Mouse (Mus musculus) stomach, postnatal 0 days (tissue): ENCODE measurements around the gene Sec11a.

Experiments used
- CTCF ChIP-seq: IDR thresholded peaks from 2 replicates; pipeline ENCODE4 v1.5.1; 2016; ENCODE audit warnings: antibody characterized with exemption, low read depth, mild to moderate bottlenecking, moderate library complexity
- EP300 ChIP-seq: optimal IDR thresholded peaks from 2 replicates; pipeline ENCODE3; 2016; ENCODE audit warnings: antibody characterized with exemption

DNA sequence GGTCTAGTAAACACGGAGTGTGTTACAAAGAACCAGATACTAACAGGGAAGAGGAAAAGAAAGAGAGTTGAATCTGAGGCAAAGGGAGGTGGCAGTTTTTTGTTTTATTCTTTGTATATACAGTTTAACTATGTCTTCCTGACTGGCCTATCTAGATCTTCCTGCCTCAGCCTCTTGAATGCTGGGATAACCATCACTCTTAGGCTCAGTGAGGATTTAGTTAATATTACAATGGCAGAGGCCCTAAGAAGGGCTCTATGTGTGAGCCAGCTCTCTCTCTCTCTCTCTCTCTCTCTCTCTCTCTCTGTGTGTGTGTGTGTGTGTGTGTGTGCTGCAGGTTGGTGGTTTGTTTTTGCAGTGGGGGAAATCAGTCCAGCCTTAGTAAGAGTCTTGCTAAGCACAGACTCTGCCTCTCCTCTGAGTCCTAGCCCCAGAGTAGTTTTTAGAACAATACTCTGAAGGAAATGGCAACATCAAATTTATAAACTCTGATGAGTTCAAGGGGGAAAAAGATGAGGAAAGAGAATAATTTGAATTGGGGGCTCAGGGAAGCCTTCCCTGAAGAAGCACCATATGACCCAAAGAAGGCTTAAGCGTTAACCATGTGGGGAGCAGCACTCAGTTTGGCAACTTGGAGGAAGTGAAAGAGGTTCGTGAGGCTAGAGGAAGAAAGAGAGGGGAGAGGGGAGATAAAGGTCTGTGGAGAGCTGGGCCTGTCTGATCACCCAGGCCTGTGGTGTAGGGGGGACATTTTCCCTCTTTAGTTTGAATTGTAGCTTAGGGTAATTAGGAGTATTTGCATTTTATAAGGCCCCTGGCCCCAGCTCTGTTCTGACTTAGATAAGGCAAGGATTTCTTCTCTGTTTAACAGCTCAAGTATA is 47.9 kb upstream of the Sec11a start:
- TF ChIP-seq CTCF (no peak), EP300 (no peak)
